9 mouse cellular contexts compared by ENCODE assay signal in the genomic region with DNA sequence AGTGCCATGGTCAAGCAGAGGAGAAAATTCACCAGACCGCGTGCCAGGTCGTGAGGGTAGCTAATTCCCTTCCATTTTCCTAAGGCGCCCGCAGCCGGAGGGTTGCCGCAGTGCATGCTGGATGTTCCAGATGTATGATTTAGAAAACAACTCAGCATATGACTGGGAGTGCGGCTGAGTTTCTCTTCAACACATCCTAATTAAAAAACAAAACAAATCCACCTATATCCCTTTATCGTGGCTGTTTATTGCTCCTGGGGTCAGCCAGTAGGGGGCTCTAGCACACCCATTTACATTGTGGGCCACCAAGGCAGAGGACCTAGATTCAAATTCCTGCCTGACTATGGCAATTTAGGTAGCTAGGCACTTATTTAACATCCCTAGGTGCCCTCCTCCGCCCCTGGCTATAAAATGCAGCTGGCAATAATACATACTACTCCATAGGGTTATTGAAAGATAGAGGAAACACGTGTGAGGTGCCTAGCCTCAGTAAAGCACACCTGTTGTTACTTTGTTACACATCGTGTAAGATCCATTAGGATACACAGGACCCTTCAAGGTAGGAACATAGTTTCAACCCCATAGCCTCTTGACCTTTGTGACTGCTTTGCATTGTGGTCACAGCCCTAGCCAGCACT.
DNase-seq lines count a peak whose midpoint lies in the region; ATAC-seq and TF ChIP-seq lines count a peak whose summit lies in the region.
"Had no signal": no experiment of that assay in that cellular context is flagged by ENCODE, and none has a peak within 500 bp of the region (broad histone marks: within the 10 kb centered on the region; RNA-seq: fewer than 3 reads in every experiment).

No protein-coding gene starts in this region.

- no peak overlapping the region for H3K9ac ChIP-seq in heart, embryonic 15.5 days
- no peak overlapping the region for H3K9ac ChIP-seq in forebrain, postnatal 0 days
- H3K9ac ChIP-seq: limb, embryonic 15.5 days had no signal

- no peaks in the 10 kb centered on the region for H3K9me3 ChIP-seq in heart, embryonic 15.5 days (replicated peaks)
- no peaks in the 10 kb centered on the region for H3K9me3 ChIP-seq in forebrain, postnatal 0 days (ENCODE audit: low read length)
- H3K9me3 ChIP-seq: limb, embryonic 15.5 days had no signal

- POLR2A ChIA-PET in Patski (lab: Charles Lee), result interaction anchor here (0.6 to 0.8 kb wide), 4 partner anchors 14 to 1587 kb away, joined by 4 to 5 read pairs (median 4); no protein-coding TSS in a partner anchor

- no peak overlapping the region for H3K4me3 ChIP-seq in heart, embryonic 15.5 days
- no peak overlapping the region for H3K4me3 ChIP-seq in forebrain, postnatal 0 days (ENCODE audit: low read depth, low read length)
- H3K4me3 ChIP-seq: limb, embryonic 15.5 days had no signal

- H3K27me3 ChIP-seq in heart, embryonic 15.5 days, result no peaks in the 10 kb centered on the region
- no peaks in the 10 kb centered on the region for H3K27me3 ChIP-seq in Patski
- H3K27me3 ChIP-seq in forebrain, postnatal 0 days (ENCODE audit: insufficient read depth, low read length), result no peaks in the 10 kb centered on the region

- H3K36me3 ChIP-seq in heart, embryonic 15.5 days, result no peaks in the 10 kb centered on the region
- no peaks in the 10 kb centered on the region for H3K36me3 ChIP-seq in forebrain, postnatal 0 days (ENCODE audit: insufficient read depth)
- H3K36me3 ChIP-seq: limb, embryonic 15.5 days had no signal

- peak; percentile 81 for TF ChIP-seq CTCF in Patski (IDR thresholded peaks at IDR 0.05)
- TF ChIP-seq CTCF in forebrain, postnatal 0 days (IDR thresholded peaks at IDR 0.05; ENCODE audit: low read depth), result peak; percentile 45

- in situ Hi-C loops in Patski (cut with MboI; ENCODE audit: low pct_unique_long_range_greater_than_20kb), result no loop called here

- ATAC-seq in heart, embryonic 15.5 days (replicated peaks; ENCODE audit: insufficient number of reproducible peaks, insufficient read depth, low FRiP score, low read depth), result no peak
- peak; percentile 38 for ATAC-seq in Patski
- ATAC-seq in forebrain, postnatal 0 days, result no peak
- peak; percentile 60 for ATAC-seq in megakaryocyte progenitor cell, adult 5-6 weeks (replicated peaks; ENCODE audit: poor library complexity)
- ATAC-seq in erythroblast, adult 5-6 weeks (replicated peaks; ENCODE audit: low FRiP score, poor library complexity, severe bottlenecking), result no peak

- peaks cover 47% of the 10 kb centered on the region for H3K4me1 ChIP-seq in heart, embryonic 15.5 days (replicated peaks)
- H3K4me1 ChIP-seq in forebrain, postnatal 0 days (ENCODE audit: insufficient read depth), result peaks cover 15% of the 10 kb centered on the region

- peak overlapping the region; percentile 59; the same call in 1 of the 2 replicates for H3K4me2 ChIP-seq in heart, embryonic 15.5 days
- H3K4me2 ChIP-seq in forebrain, postnatal 0 days (ENCODE audit: low read depth), result 0 out of 2 replicates have a peak overlapping the region, but pooled peaks have one; percentile 18

- DNase-seq in heart, adult 9 months (ENCODE audit: low spot score in 2 of 2), result no peak
- DNase-seq in Patski (ENCODE audit: low read depth, low spot score), result no peak
- DNase-seq in forebrain, postnatal 0 days, result no peak
- DNase-seq in retina, postnatal 1 day, result no peak
- no peak for DNase-seq in urinary bladder, postnatal 36 days (ENCODE audit: low spot score in 2 of 2)

- peak overlapping the region; percentile 92 for H3K27ac ChIP-seq in heart, embryonic 15.5 days
- peak overlapping the region; percentile 10; the same call in 1 of the 2 replicates for H3K27ac ChIP-seq in forebrain, postnatal 0 days (ENCODE audit: low read depth, low read length)
- H3K27ac ChIP-seq: limb, embryonic 15.5 days had no signal

- WGBS in heart, embryonic 15.5 days, result 76% methylated on average over 12 of the region's 12 CpGs
- WGBS in forebrain, postnatal 0 days, result 63% methylated on average over 12 of the region's 12 CpGs

- CTCF ChIA-PET in Patski (lab: Charles Lee), result interaction anchor here (0.9 to 1.9 kb wide), 9 partner anchors 8 to 162 kb away, joined by 3 to 8 read pairs (median 4); no protein-coding TSS in a partner anchor

Comparison
In these comparisons a context has a peak if more than half of its experiments do, and no peak if none do; other contexts are left out.
1. ATAC-seq: peak in Patski (single experiment) and megakaryocyte progenitor cell, adult 5-6 weeks (single experiment); none in heart, embryonic 15.5 days (single experiment), forebrain, postnatal 0 days (single experiment) and erythroblast, adult 5-6 weeks (single experiment).